Mouse (Mus musculus) spleen, adult 2 months (tissue): ENCODE measurements around the gene Wfdc3. TPM values are rescaled to one million over a fixed set of nuclear protein-coding genes. Genes with fewer than 3 reads are reported as not detected.

Experiments used
- DNase-seq, 2 experiments: peaks; one replicate each; pipeline versions ENCODE4 v3.0.0 to v3.0.0-alpha.2; 2012 to 2021; ENCODE audit warnings: low spot score in 2 of 2, low read depth in 1 of 2
- H3K27ac ChIP-seq: fragments of 200-500 bp; 2 replicates; pipeline ENCODE4 v1.5.1; 2012; ENCODE audit warnings: low read length, inconsistent platforms; ENCODE audit not compliant: insufficient read depth
- H3K27me3 ChIP-seq: fragments of 200-500 bp; 2 replicates; pipeline ENCODE4 v1.6.1; 2012; ENCODE audit warnings: mild to moderate bottlenecking, moderate library complexity, low read length, inconsistent platforms; ENCODE audit not compliant: control insufficient read depth, insufficient read depth
- H3K36me3 ChIP-seq: fragments of 200-500 bp; 2 replicates; pipeline ENCODE4 v1.6.1; 2012; ENCODE audit warnings: mild to moderate bottlenecking, low read length, inconsistent platforms; ENCODE audit not compliant: control insufficient read depth, insufficient read depth
- H3K4me1 ChIP-seq: fragments of 200-500 bp; 2 replicates; pipeline ENCODE4 v1.6.1; 2011; ENCODE audit warnings: inconsistent platforms; ENCODE audit not compliant: control insufficient read depth, insufficient read depth, insufficient read length
- H3K4me3 ChIP-seq: fragments of 200-500 bp; 2 replicates; pipeline ENCODE4 v1.5.1; 2011; ENCODE audit warnings: mild to moderate bottlenecking, inconsistent platforms; ENCODE audit not compliant: insufficient read depth, insufficient read length; ENCODE audit errors: extremely low read depth
- CTCF ChIP-seq: fragments of 200-500 bp; IDR thresholded peaks from 2 replicates; pipeline ENCODE4 v1.5.1; 2011; ENCODE audit warnings: mild to moderate bottlenecking, inconsistent platforms; ENCODE audit not compliant: insufficient read depth, insufficient read length, insufficient replicate concordance; ENCODE audit errors: extremely low read depth
- POLR2A ChIP-seq: fragments of 200-500 bp; IDR thresholded peaks from 2 replicates; pipeline ENCODE4 v1.6.1; 2011; ENCODE audit warnings: low read depth, low read length, inconsistent platforms
- WGBS: fragments of 180-500 bp; shearing (Covaris S2); methylation state at CpG from one replicate; pipeline ENCODE4 v1.1.7; 2018; 5-methylcytosine and 5-hydroxymethylcytosine counted together
- polyA plus RNA-seq: library from polyadenylated mRNA; depleted of rRNA; stranded (reverse); fragments of >200 nt; gene quantifications from 2 replicates; pipeline ENCODE4 v1.2.3, GENCODE M21; 2012

The Wfdc3 gene
- polyA plus RNA-seq, 1 experiment: 0.34 TPM

DNA sequence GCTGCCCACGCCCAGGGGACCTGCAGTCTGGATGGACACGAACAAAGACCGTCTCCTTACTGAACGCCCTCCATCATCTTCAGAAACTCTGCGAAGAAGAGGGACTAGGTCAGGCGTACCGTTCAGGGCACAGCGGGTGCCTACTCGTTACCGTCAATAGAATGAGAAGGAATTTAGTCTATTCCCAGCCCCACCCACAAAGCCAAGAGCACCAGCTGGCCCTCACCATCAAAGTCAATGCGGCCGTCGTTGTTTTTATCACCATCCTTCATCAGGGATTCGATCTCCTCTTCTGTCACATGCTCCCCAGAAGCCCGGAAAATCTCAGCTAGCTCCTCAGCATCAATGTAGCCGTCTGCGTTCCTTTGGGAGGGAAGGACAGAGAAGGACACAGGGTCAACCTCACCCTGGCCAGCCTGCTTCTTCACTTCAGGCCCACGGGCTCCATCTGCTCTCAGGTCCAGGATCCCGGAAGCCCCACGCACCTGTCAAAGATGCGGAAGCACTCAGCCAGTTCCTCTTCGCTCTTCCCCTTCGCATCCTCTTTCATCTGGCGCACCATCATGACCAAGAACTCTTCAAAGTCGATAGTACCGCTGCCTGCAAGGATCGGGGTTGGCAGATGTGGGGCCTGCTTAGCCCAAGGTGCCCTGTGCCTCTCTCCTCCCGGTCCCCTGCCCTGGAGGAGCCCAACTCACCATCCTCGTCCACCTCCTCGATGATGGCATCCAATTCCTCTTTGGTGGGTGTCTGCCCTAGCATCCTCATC lies 31.7 kb upstream of the Wfdc3 start:
- no peaks in the 10 kb centered on the region for H3K4me1 ChIP-seq
- WGBS: 81% methylated on average over 30 of the region's 30 CpGs
- H3K27ac ChIP-seq: no peak overlapping the region
- no peaks in the 10 kb centered on the region for H3K36me3 ChIP-seq
- H3K27me3 ChIP-seq: no peaks in the 10 kb centered on the region
- TF ChIP-seq CTCF: no peak
- no peak for TF ChIP-seq POLR2A
- no peak for DNase-seq
- H3K4me3 ChIP-seq: no peak overlapping the region

DNA sequence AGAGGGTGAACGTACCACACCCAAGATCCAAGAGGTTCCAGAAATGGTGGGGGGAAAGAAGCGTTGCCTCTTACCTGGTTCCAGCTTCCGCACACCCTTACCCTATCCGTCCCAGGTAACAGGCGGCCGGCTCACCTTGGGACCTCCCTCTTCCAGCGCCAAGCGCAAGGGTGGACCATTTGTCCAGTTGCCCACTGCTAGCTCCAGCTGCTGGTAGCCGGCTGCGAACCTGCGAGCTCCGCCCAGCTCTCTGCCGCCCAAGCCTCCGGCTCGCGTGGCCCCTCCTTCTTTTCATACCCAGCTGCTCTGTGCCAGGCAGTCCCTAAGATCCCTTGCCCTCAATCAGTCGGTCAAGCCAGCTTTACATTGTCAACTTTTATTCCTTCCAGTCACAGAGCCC lies 31.1 kb upstream of the Wfdc3 start:
- Histone ChIP-seq H3K4me3 (no peak overlapping the region), H3K27me3 (no peaks in the 10 kb centered on the region), H3K36me3 (no peaks in the 10 kb centered on the region), H3K4me1 (no peaks in the 10 kb centered on the region), H3K27ac (no peak overlapping the region)
- no peak for TF ChIP-seq CTCF
- no peak for TF ChIP-seq POLR2A
- 78% methylated on average over 17 of the region's 17 CpGs for WGBS
- DNase-seq: no peak

DNA sequence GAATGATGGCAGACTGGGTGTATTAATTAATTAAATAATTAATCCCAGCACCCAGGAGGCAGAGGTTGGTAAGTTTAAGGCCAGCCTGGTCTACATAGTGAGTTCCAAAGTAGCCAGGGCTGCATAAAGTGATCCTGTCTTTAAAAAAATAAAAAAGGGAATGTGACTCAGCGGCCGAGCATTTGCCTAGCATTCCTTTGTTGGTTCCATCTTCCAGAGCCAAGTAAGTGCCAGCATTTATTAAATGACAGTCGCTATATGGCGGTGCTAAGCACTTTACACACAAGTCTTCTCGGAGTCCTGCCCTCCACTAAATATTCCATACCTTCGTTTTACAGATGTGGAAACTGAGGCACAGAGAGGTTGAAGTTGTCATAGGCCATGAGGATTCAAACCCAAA lies 30.4 kb upstream of the Wfdc3 start:
- Histone ChIP-seq H3K27me3 (no peaks in the 10 kb centered on the region), H3K27ac (no peak overlapping the region), H3K4me1 (no peaks in the 10 kb centered on the region), H3K4me3 (no peak overlapping the region), H3K36me3 (no peaks in the 10 kb centered on the region)
- 92% methylated on average over 6 of the region's 6 CpGs for WGBS
- no peak for DNase-seq
- no peak for TF ChIP-seq CTCF
- TF ChIP-seq POLR2A: no peak

DNA sequence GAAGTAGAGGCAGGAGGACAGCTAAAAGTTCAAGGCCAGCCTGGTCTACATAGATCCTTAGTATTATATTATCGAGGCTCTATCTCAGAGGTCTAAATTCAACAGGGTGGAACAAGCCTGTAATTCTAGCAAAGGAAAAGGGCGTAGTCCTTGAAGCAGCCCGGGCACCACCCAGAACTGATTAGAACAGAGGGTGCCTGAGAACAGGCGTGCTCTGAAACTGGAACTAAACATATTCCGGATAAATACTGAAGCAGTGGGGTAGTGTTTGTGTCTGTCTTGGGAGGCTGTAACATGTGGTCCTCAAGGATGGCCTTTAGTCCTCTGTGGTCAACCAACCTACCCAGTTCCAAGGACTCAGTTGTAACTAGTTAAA lies 28.2 kb upstream of the Wfdc3 start:
- no peak overlapping the region for H3K27ac ChIP-seq
- no peak for TF ChIP-seq CTCF
- no peak for TF ChIP-seq POLR2A
- DNase-seq: no peak
- 72% methylated on average over 5 of the region's 5 CpGs for WGBS
- H3K4me3 ChIP-seq: no peak overlapping the region
- no peaks in the 10 kb centered on the region; the same call in 1 of the 2 replicates for H3K4me1 ChIP-seq
- no peaks in the 10 kb centered on the region for H3K27me3 ChIP-seq
- H3K36me3 ChIP-seq: no peaks in the 10 kb centered on the region

DNA sequence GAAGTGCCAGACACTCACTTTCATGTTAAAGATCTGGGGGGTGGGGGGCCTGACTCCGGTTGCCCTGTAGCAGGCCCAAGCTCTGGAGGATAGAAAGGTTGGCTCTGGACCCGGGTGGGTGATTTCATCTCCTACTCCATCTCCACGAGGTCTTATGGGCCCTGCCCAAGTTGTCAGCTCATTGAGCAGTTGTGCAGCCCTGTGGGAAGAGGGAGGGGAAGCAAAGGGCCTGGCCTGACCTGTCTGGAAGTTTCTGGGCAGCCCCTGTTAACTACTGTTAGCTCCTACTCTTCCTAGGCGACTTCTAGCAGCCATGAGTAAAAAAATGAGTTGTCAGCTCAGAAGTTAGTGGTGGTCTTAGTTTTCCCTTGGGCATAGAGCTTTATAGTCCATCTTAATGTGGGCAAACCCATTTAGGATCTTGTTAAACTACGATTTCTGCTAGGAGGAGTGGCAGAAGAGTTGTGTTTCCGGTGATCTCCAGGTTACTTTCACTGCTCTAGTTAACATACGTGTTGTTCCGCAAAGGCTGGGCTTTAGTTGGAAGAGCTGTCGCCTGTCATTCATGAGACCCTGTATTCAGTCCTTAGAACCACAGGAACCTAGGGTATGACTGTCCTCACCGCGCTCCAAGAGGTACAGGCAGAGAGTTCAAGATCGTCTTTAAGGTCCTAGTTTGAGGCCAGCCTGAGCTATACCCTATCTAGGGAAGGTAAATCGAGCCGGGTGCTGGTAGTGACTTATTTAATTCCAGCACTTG lies 27.7 kb upstream of the Wfdc3 start:
- DNase-seq: no peak
- no peaks in the 10 kb centered on the region; the same call in 1 of the 2 replicates for H3K4me1 ChIP-seq
- 0 out of 2 replicates have a peak overlapping the region, but pooled peaks have one; percentile 2 for H3K27ac ChIP-seq
- no peak overlapping the region for H3K4me3 ChIP-seq
- TF ChIP-seq POLR2A: no peak
- TF ChIP-seq CTCF: no peak
- H3K36me3 ChIP-seq: no peaks in the 10 kb centered on the region
- WGBS: 85% methylated on average over 14 of the region's 14 CpGs
- no peaks in the 10 kb centered on the region for H3K27me3 ChIP-seq

DNA sequence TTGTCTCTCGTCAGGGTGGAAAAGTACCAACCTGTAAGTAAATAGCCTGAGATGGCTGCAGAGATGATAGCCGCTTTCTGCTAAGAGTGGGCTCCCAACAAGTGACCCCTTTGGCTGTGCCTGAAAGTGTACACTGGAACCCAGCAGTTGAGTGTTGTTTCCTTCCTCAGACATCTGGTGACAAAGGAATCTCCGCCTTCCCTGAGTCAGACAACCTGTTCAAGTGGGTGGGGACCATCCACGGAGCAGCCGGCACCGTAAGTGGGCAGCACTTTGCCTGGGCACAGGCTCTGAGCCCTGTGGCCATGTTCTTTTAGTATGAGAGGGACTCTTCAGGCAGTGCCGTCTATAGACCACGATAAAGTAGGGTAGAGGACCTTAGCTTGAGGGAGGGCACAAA lies 25.4 kb upstream of the Wfdc3 start:
- DNase-seq: no peak
- H3K4me1 ChIP-seq: no peaks in the 10 kb centered on the region; the same call in 1 of the 2 replicates
- H3K4me3 ChIP-seq: 0 out of 2 replicates have a peak overlapping the region, but pooled peaks have one; percentile 4
- TF ChIP-seq CTCF (no peak), POLR2A (no peak)
- H3K27ac ChIP-seq: no peak overlapping the region
- no peaks in the 10 kb centered on the region for H3K27me3 ChIP-seq
- 76% methylated on average over 8 of the region's 8 CpGs for WGBS
- peaks cover 7% of the 10 kb centered on the region for H3K36me3 ChIP-seq
